Mouse (Mus musculus): ENCODE results near the gene Jtb.

Gene Jtb

GRCm38 (mm10) chr3:90265034-90265931 lies 33.9 kb downstream of the Jtb start, which contains the start of gene Dennd4b:
TSS of gene Dennd4b (plus strand) at chr3:90265185.
- DNase-seq: peak; percentile 93

GRCm38 (mm10) chr3:90265932-90266741 lies 34.7 kb downstream of the Jtb start:
- peak; percentile 68 for DNase-seq

GRCm38 (mm10) chr3:90266901-90267775 lies 35.7 kb downstream of the Jtb start:
- DNase-seq: peak; percentile 56

GRCm38 (mm10) chr3:90268190-90268589 lies 36.8 kb downstream of the Jtb start:
- DNase-seq: no peak

- no peak for DNase-seq
Measured at GRCm38 (mm10) chr3:90268971-90269370, 37.6 kb downstream of the Jtb start.

- DNase-seq: no peak
Measured at GRCm38 (mm10) chr3:90270784-90271183, 39.4 kb downstream of the Jtb start.

- no peak for DNase-seq
Measured at GRCm38 (mm10) chr3:90272170-90272569, 40.8 kb downstream of the Jtb start.

- no peak for DNase-seq
Measured at GRCm38 (mm10) chr3:90273855-90274254, 42.5 kb downstream of the Jtb start.

- DNase-seq: no peak
Measured at GRCm38 (mm10) chr3:90275286-90275685, 43.9 kb downstream of the Jtb start.

GRCm38 (mm10) chr3:90276858-90277257 lies 45.5 kb downstream of the Jtb start:
- no peak for DNase-seq

GRCm38 (mm10) chr3:90277793-90278192 lies 46.4 kb downstream of the Jtb start:
- no peak for DNase-seq

- no peak for DNase-seq
Measured at GRCm38 (mm10) chr3:90278211-90278610, 46.8 kb downstream of the Jtb start.

GRCm38 (mm10) chr3:90279216-90279615 lies 47.8 kb downstream of the Jtb start:
- no peak for DNase-seq

- DNase-seq: no peak
Measured at GRCm38 (mm10) chr3:90279743-90280142, 48.3 kb downstream of the Jtb start.

- DNase-seq: no peak
Measured at GRCm38 (mm10) chr3:90280708-90281107, 49.3 kb downstream of the Jtb start.

GRCm38 (mm10) chr3:90284150-90284549 lies 52.8 kb downstream of the Jtb start:
- DNase-seq: no peak
